Mouse (Mus musculus) hindbrain, embryonic 16.5 days (tissue): ENCODE results near the gene Tfpt. TPM values are rescaled to one million over a fixed set of nuclear protein-coding genes. Genes with fewer than 3 reads are reported as not detected.
"Not testable (repeated sequence)": the region's sequence is repeated elsewhere in the genome, so short reads cannot be mapped to it uniquely, and the experiment has no call there.

ENCODE experiments used
- ATAC-seq: fragments of 200-750 bp; cut with Nextera tagmentation; 2 replicates; pipeline ENCODE4 v1.8.0; 2017; ENCODE audit warnings: moderate TSS enrichment, moderate library complexity
- H3K27ac ChIP-seq: fragments of 300-500 bp; sonication (generic); 2 replicates; pipeline ENCODE4 v1.5.1; 2014; ENCODE audit warnings: low read depth, mild to moderate bottlenecking, control low read depth, low read length, moderate library complexity
- H3K27me3 ChIP-seq: fragments of 300-500 bp; sonication (generic); replicated peaks from 2 replicates; pipeline ENCODE4 v1.6.1; 2014; ENCODE audit warnings: low read length; ENCODE audit not compliant: control insufficient read depth, insufficient read depth
- H3K36me3 ChIP-seq: fragments of 300-500 bp; sonication (generic); 2 replicates; pipeline ENCODE4 v1.6.1; 2014; ENCODE audit warnings: mild to moderate bottlenecking, low read length, moderate library complexity, mixed read lengths; ENCODE audit not compliant: control insufficient read depth, insufficient read depth
- H3K4me1 ChIP-seq: fragments of 300-500 bp; sonication (generic); 2 replicates; pipeline ENCODE4 v1.6.1; 2014; ENCODE audit warnings: low read depth, low read length; ENCODE audit not compliant: control insufficient read depth, insufficient read depth
- H3K4me2 ChIP-seq: fragments of 300-500 bp; sonication (generic); 2 replicates; pipeline ENCODE4 v1.6.1; 2014; ENCODE audit warnings: mild to moderate bottlenecking, low read length, control low read depth, moderate library complexity
- H3K4me3 ChIP-seq: fragments of 300-500 bp; sonication (generic); 2 replicates; pipeline ENCODE4 v1.5.1; 2014; ENCODE audit warnings: mild to moderate bottlenecking, low read length, control low read depth, moderate library complexity
- H3K9ac ChIP-seq: fragments of 300-500 bp; sonication (generic); 2 replicates; pipeline ENCODE4 v1.6.1; 2014; ENCODE audit warnings: low read depth, mild to moderate bottlenecking, control low read depth, low read length, moderate library complexity
- H3K9me3 ChIP-seq: fragments of 300-500 bp; sonication (generic); 2 replicates; pipeline ENCODE4 v1.6.1; 2014; ENCODE audit warnings: mild to moderate bottlenecking, low read length, moderate library complexity; ENCODE audit not compliant: control insufficient read depth
- WGBS: fragments of 180-500 bp; shearing (Covaris S2); extraction: QIAGEN DNeasy Blood & Tissue Kit; methylation state at CpG from one replicate; pipeline ENCODE4 v1.1.7; 2014; 5-methylcytosine and 5-hydroxymethylcytosine counted together
- polyA plus RNA-seq: library from polyadenylated mRNA; unstranded; fragments of >200 nt; fragmentation: Nextera tagmentation; extraction: Ambion mirVana; gene quantifications from 2 replicates; pipeline ENCODE4 v1.2.1, GENCODE M21; 2015

Gene Tfpt
- polyA plus RNA-seq, 1 experiment from 2014 or later: 39.6 TPM

GRCm38 (mm10) chr7:3608668-3609067, 21.1 kb downstream of the Tfpt start:
- no peak for ATAC-seq
- WGBS: 94% methylated on average over 3 of the region's 3 CpGs
- H3K9me3 ChIP-seq: no peaks in the 10 kb centered on the region

GRCm38 (mm10) chr7:3607391-3607790, 22.3 kb downstream of the Tfpt start:
- no peaks in the 10 kb centered on the region for H3K9me3 ChIP-seq
- ATAC-seq: no peak
- no peak overlapping the region for H3K9ac ChIP-seq
- H3K36me3 ChIP-seq: no peaks in the 10 kb centered on the region
- no peak overlapping the region for H3K27ac ChIP-seq
- no peak overlapping the region for H3K4me2 ChIP-seq
- H3K27me3 ChIP-seq: no peaks in the 10 kb centered on the region
- WGBS: 85% methylated on average over 6 of the region's 6 CpGs
- H3K4me3 ChIP-seq: no peak overlapping the region
- no peaks in the 10 kb centered on the region for H3K4me1 ChIP-seq

More at GRCm38 (mm10) chr7:3608668-3609067, 21.1 kb downstream of the Tfpt start:
- Histone ChIP-seq H3K36me3 (no peaks in the 10 kb centered on the region), H3K27ac (no peak overlapping the region), H3K4me2 (no peak overlapping the region), H3K4me1 (no peaks in the 10 kb centered on the region), H3K4me3 (no peak overlapping the region), H3K27me3 (no peaks in the 10 kb centered on the region), H3K9ac (no peak overlapping the region)

GRCm38 (mm10) chr7:3606798-3607197, 22.9 kb downstream of the Tfpt start:
- H3K27ac ChIP-seq: no peak overlapping the region
- no peak overlapping the region for H3K9ac ChIP-seq
- H3K4me1 ChIP-seq: no peaks in the 10 kb centered on the region
- H3K9me3 ChIP-seq: no peaks in the 10 kb centered on the region
- no peak overlapping the region for H3K4me3 ChIP-seq
- no peak for ATAC-seq
- WGBS: 21% methylated on average over 2 of the region's 2 CpGs
- H3K27me3 ChIP-seq: no peaks in the 10 kb centered on the region
- no peaks in the 10 kb centered on the region for H3K36me3 ChIP-seq
- no peak overlapping the region for H3K4me2 ChIP-seq

DNA sequence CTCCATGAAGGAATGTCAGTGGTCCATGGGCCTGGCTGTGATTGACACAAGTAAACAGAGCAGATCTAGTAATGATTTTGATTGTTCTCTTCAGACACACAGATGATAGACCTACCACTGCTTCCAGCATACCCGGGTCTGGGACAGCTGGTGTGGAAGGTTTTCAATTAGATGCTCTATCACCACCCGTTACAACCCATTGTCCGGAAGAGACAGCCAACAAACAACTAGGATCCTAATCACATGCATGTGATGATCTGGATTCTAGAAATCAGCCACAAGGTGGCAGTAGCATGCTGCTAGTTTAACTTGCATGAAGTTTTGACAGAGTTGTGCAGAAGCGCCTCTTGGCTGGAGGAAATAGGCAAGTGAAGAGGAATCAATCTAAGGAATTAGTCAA, 28.6 kb downstream of the Tfpt start:
- Histone ChIP-seq H3K27me3 (no peaks in the 10 kb centered on the region), H3K4me2 (no peak overlapping the region), H3K27ac (no peak overlapping the region), H3K4me1 (no peaks in the 10 kb centered on the region), H3K9me3 (no peaks in the 10 kb centered on the region), H3K4me3 (no peak overlapping the region), H3K36me3 (no peaks in the 10 kb centered on the region), H3K9ac (no peak overlapping the region)
- ATAC-seq: peak; percentile 61
- WGBS: 10% methylated on average over 4 of the region's 4 CpGs

- not testable (repeated sequence) for ATAC-seq, H3K27me3 ChIP-seq, H3K9ac ChIP-seq, H3K4me1 ChIP-seq, H3K36me3 ChIP-seq, H3K9me3 ChIP-seq, H3K27ac ChIP-seq, H3K4me2 ChIP-seq, H3K4me3 ChIP-seq
- 58% methylated on average over 1 of the region's 1 CpGs for WGBS
These were observed 32.0 kb downstream of the Tfpt start for GRCm38 (mm10) chr7:3597755-3598154.

- Histone ChIP-seq H3K4me3 (0 out of 2 replicates have a peak overlapping the region, but pooled peaks have one; percentile 6), H3K27ac (no peak overlapping the region), H3K9me3 (no peaks in the 10 kb centered on the region), H3K4me2 (peak overlapping the region; percentile 29), H3K27me3 (no peaks in the 10 kb centered on the region), H3K36me3 (no peaks in the 10 kb centered on the region), H3K9ac (no peak overlapping the region), H3K4me1 (no peaks in the 10 kb centered on the region)
- ATAC-seq: no peak
- WGBS: 19% methylated on average over 9 of the region's 9 CpGs
These were observed 34.6 kb downstream of the Tfpt start for GRCm38 (mm10) chr7:3595146-3595545.

DNA sequence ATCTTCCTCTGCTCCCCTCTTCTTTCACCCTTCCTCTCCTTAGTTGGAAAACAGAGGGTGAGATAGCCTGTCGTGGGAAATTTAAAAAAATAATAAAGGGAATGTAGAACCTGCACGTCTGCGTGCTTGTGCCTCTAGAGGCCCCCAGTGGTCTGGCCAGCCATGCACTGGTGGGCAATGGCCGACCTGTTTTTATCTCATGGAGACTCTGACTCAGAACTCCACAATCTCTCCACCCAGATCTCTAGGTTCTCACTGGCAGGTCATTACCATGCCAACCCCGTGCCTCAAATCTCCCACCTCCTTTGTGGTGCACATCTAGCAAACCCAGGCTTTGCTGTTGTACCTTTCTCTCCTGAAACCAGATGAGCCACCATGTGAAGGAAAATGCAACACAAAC, 35.0 kb downstream of the Tfpt start:
- no peak overlapping the region for H3K4me3 ChIP-seq
- ATAC-seq: no peak
- H3K9me3 ChIP-seq: no peaks in the 10 kb centered on the region
- WGBS: 25% methylated on average over 5 of the region's 5 CpGs
- H3K9ac ChIP-seq: no peak overlapping the region
- peak overlapping the region; percentile 29; the same call in 1 of the 2 replicates for H3K4me2 ChIP-seq
- H3K27ac ChIP-seq: no peak overlapping the region
- H3K4me1 ChIP-seq: no peaks in the 10 kb centered on the region
- no peaks in the 10 kb centered on the region for H3K27me3 ChIP-seq
- no peaks in the 10 kb centered on the region for H3K36me3 ChIP-seq

DNA sequence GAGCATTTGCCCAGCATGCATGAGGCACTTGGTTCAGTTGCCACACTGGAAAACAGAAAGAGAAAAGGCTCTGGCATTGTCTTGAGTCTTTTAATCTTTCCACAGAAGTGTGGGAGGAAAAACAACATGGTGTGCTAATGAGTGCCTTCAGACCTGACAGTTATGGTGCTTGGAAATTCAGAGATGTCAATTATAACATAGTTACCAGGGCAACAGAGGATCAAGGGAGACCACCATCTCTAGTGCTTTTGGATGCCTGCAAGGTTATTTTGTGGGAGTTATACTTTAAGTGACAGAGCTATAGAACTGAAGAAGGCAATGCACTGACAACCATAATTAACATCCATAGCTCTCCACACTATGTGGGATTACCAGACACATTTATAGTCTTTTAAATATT, 35.9 kb downstream of the Tfpt start:
- no peak overlapping the region for H3K4me3 ChIP-seq
- no peak for ATAC-seq
- H3K27me3 ChIP-seq: no peaks in the 10 kb centered on the region
- no peak overlapping the region for H3K27ac ChIP-seq
- H3K36me3 ChIP-seq: no peaks in the 10 kb centered on the region
- no peak overlapping the region for H3K9ac ChIP-seq
- H3K4me1 ChIP-seq: no peaks in the 10 kb centered on the region
- H3K4me2 ChIP-seq: no peak overlapping the region
- H3K9me3 ChIP-seq: no peaks in the 10 kb centered on the region

GRCm38 (mm10) chr7:3591534-3591933, 38.2 kb downstream of the Tfpt start:
- Histone ChIP-seq H3K4me1 (no peaks in the 10 kb centered on the region), H3K9ac (no peak overlapping the region), H3K9me3 (no peaks in the 10 kb centered on the region), H3K4me3 (no peak overlapping the region), H3K36me3 (no peaks in the 10 kb centered on the region), H3K4me2 (no peak overlapping the region), H3K27ac (no peak overlapping the region), H3K27me3 (no peaks in the 10 kb centered on the region)
- WGBS: 83% methylated on average over 1 of the region's 1 CpGs
- no peak for ATAC-seq

- Histone ChIP-seq H3K36me3 (no peaks in the 10 kb centered on the region), H3K27me3 (no peaks in the 10 kb centered on the region), H3K9me3 (no peaks in the 10 kb centered on the region), H3K9ac (no peak overlapping the region), H3K4me3 (no peak overlapping the region), H3K27ac (no peak overlapping the region), H3K4me2 (no peak overlapping the region), H3K4me1 (no peaks in the 10 kb centered on the region)
- ATAC-seq: no peak
- 80% methylated on average over 3 of the region's 3 CpGs for WGBS
These were observed 39.2 kb downstream of the Tfpt start for GRCm38 (mm10) chr7:3590550-3590949.
